Mouse (Mus musculus) large intestine, adult 2 months (tissue): ENCODE results near the gene Rasa1. TPM values are rescaled to one million over a fixed set of nuclear protein-coding genes. Genes with fewer than 3 reads are reported as not detected.

ENCODE experiments used
- polyA plus RNA-seq: library from polyadenylated mRNA; depleted of rRNA; stranded (reverse); fragments of >200 nt; gene quantifications from 2 replicates; pipeline ENCODE4 v1.2.3, GENCODE M21; 2012; rRNA removed

Gene Rasa1
- polyA plus RNA-seq, 1 experiment = 6.7 TPM

Other genes with a start within 250 kb of the Rasa1 start
- 6.3 and 7.1 TPM in 2 replicates for gene Ccnh, start 99.7 kb downstream of the Rasa1 start, polyA plus RNA-seq